Mouse (Mus musculus): ENCODE data around the gene Xirp1. TPM values are rescaled to one million over a fixed set of nuclear protein-coding genes. Genes with fewer than 3 reads are reported as not detected.
A peak's percentile ranks its signal among the peaks of the same experiment; 100 is the strongest.

Gene Xirp1
- 0.01 and 0.14 TPM in 2 replicates for polyA plus RNA-seq (2015; fragmentation: Nextera tagmentation; extraction: Ambion mirVana)

- Histone ChIP-seq H3K4me2 (no peak within 1 kb of the TSS), H3K4me3 (replicated peaks) (no peak within 1 kb of the TSS), H3K27ac (no peak within 1 kb of the TSS), H3K9ac (no peak within 1 kb of the TSS), H3K4me1 (replicated peaks) (peaks cover 9% of the 10 kb centered on the region), H3K9me3 (replicated peaks) (no peaks in the 10 kb centered on the region), H3K27me3 (peaks cover 2% of the 10 kb centered on the region; the same call in 1 of the 2 replicates), H3K36me3 (no peaks in the 10 kb centered on the region)
- ATAC-seq (ENCODE audit: low read depth): no peak
- no peak for DNase-seq
- WGBS (ENCODE audit: insufficient replicate concordance): 71% methylated on average over 18 of the region's 18 CpGs
Observed at GRCm38 (mm10) chr9:120023086-120023811, at the start of gene Xirp1. Gene Xirp1 (minus strand): TSS chr9:120023598.

DNA sequence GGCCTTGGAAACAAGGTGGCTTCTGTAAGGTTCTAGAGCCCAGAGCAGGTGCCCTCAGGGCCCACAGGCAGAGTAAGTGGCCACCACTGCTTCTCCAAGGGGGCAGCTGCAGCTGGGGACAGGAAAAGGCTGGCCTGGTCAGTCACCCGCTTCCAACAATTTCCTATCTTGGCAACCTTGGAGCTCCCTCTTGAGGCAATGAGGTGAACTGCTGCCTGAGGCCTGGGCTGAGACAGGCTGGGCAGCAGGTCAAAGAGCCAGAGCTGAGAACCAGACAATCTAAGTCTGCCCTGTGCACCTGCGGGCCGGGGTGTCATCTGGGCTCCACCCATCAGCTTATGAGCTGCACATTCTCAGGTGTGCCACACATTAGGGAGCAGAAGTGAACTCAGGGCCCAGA, 49.8 kb upstream of the Xirp1 start:
- peak; percentile 54 for DNase-seq
- H3K9ac ChIP-seq: no peak overlapping the region
- no peak overlapping the region for H3K27ac ChIP-seq
- no peak overlapping the region for H3K4me3 ChIP-seq (replicated peaks)
- H3K4me1 ChIP-seq (replicated peaks): peaks cover 11% of the 10 kb centered on the region
- no peaks in the 10 kb centered on the region for H3K27me3 ChIP-seq
- 9% methylated on average over 3 of the region's 3 CpGs for WGBS (ENCODE audit: insufficient replicate concordance)
- ATAC-seq (ENCODE audit: low read depth): peak; percentile 23; the same call in 1 of the 2 replicates
- no peaks in the 10 kb centered on the region for H3K9me3 ChIP-seq (replicated peaks)
- H3K4me2 ChIP-seq: no peak overlapping the region
- H3K36me3 ChIP-seq: no peaks in the 10 kb centered on the region

GRCm38 (mm10) chr9:120071251-120071650, 47.9 kb upstream of the Xirp1 start:
- Histone ChIP-seq H3K4me1 (replicated peaks) (peaks cover 11% of the 10 kb centered on the region), H3K4me3 (replicated peaks) (no peak overlapping the region), H3K36me3 (no peaks in the 10 kb centered on the region), H3K9me3 (replicated peaks) (no peaks in the 10 kb centered on the region), H3K27ac (no peak overlapping the region), H3K27me3 (no peaks in the 10 kb centered on the region), H3K4me2 (no peak overlapping the region), H3K9ac (no peak overlapping the region)
- no peak for ATAC-seq (ENCODE audit: low read depth)
- no peak for DNase-seq
- 70% methylated on average over 2 of the region's 2 CpGs for WGBS (ENCODE audit: insufficient replicate concordance)

- no peak for ATAC-seq (ENCODE audit: low read depth)
- H3K36me3 ChIP-seq: no peaks in the 10 kb centered on the region
- no peak within 1 kb of the TSS for H3K4me2 ChIP-seq
- no peak within 1 kb of the TSS for H3K9ac ChIP-seq
- H3K27ac ChIP-seq: peak within 1 kb of the TSS; percentile 2; the same call in 1 of the 2 replicates
- no peaks in the 10 kb centered on the region for H3K27me3 ChIP-seq
- H3K4me1 ChIP-seq (replicated peaks): peaks cover 11% of the 10 kb centered on the region
- H3K9me3 ChIP-seq (replicated peaks): no peaks in the 10 kb centered on the region
- 74% methylated on average over 11 of the region's 11 CpGs for WGBS (ENCODE audit: insufficient replicate concordance)
- no peak within 1 kb of the TSS for H3K4me3 ChIP-seq (replicated peaks)
- no peak for DNase-seq
Observed at GRCm38 (mm10) chr9:120069779-120070178, 46.4 kb upstream of the Xirp1 start, which contains the start of gene Cx3cr1. Gene Cx3cr1 (minus strand): TSS chr9:120069879.

DNA sequence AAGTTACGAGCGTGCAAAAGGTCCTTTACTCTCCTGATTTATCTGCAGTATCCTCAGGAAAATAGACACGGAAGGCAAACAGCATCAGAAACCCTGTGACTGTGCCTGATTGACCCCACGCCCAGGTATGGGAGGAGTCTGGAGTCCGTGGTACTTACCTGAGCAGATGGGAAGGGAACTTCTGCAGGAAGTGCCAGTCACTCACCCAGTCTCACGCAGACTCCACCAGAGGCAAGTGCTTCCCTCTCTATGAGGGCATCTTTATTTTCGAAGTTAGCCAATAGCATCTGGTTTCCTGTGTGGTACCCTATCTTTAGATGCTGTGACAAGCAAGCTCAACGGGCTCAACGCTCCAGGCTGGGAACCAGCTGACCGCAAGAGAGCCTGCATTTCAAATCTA, 44.6 kb upstream of the Xirp1 start:
- Histone ChIP-seq H3K4me3 (replicated peaks) (no peak overlapping the region), H3K9ac (no peak overlapping the region), H3K4me1 (replicated peaks) (peaks cover 11% of the 10 kb centered on the region), H3K4me2 (no peak overlapping the region), H3K36me3 (no peaks in the 10 kb centered on the region), H3K27ac (no peak overlapping the region), H3K27me3 (no peaks in the 10 kb centered on the region), H3K9me3 (replicated peaks) (no peaks in the 10 kb centered on the region)
- WGBS (ENCODE audit: insufficient replicate concordance): 20% methylated on average over 10 of the region's 10 CpGs
- 0 out of 2 replicates have a peak, but pooled peaks have one; percentile 26 for ATAC-seq (ENCODE audit: low read depth)
- no peak for DNase-seq

DNA sequence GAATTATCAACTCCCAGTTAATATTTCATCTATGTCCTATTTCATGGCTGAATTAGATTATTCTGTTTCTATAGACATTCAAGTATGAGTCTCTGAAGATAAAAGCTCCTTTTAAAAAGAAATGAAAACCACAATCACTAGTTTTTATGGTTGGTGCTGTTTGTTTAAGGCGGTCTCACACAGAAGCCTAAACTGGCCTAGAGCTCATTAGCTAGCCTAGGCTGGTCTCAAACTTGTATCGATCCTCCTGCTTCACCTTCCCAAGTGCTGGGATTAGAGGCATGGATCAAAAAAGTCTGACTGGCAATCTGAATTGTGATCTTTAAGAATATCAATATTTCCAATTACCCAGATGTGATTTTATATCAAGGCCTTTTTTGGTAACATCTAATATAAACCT, 44.2 kb upstream of the Xirp1 start:
- H3K4me2 ChIP-seq: no peak overlapping the region
- no peak overlapping the region for H3K4me3 ChIP-seq (replicated peaks)
- DNase-seq (no peak), ATAC-seq (ENCODE audit: low read depth) (no peak)
- WGBS (ENCODE audit: insufficient replicate concordance): 65% methylated on average over 2 of the region's 2 CpGs
- no peak overlapping the region for H3K27ac ChIP-seq
- H3K27me3 ChIP-seq: no peaks in the 10 kb centered on the region
- peaks cover 11% of the 10 kb centered on the region for H3K4me1 ChIP-seq (replicated peaks)
- H3K9me3 ChIP-seq (replicated peaks): no peaks in the 10 kb centered on the region
- no peaks in the 10 kb centered on the region for H3K36me3 ChIP-seq
- no peak overlapping the region for H3K9ac ChIP-seq

GRCm38 (mm10) chr9:120064317-120064716, 40.9 kb upstream of the Xirp1 start:
- Histone ChIP-seq H3K9me3 (replicated peaks) (no peaks in the 10 kb centered on the region), H3K4me1 (replicated peaks) (no peaks in the 10 kb centered on the region; the same call in 1 of the 2 replicates), H3K4me3 (replicated peaks) (no peak overlapping the region), H3K36me3 (no peaks in the 10 kb centered on the region), H3K27ac (no peak overlapping the region), H3K27me3 (no peaks in the 10 kb centered on the region), H3K9ac (no peak overlapping the region), H3K4me2 (no peak overlapping the region)
- no peak for DNase-seq
- no peak for ATAC-seq (ENCODE audit: low read depth)
- 54% methylated on average over 4 of the region's 4 CpGs for WGBS (ENCODE audit: insufficient replicate concordance)

DNA sequence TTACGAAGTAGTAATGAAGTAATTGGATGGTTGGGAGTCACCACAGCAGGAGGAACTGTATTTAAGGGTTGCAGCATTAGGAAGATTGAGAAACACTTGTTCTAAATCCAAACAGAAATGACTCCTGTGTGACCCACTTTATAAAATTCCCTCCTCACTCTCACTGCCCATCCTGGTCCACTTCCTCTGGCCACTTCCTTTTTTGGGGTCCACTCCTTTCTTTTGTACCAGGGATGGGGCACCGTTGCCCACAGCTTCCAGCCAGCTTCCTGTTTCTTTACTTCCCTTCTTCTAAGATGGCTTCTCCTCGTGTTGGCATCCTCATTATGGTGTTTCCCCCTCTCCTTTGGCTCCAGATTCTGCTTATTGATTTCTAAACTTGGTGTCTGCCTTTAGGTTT, 35.3 kb upstream of the Xirp1 start:
- no peak overlapping the region for H3K4me2 ChIP-seq
- WGBS (ENCODE audit: insufficient replicate concordance): 33% methylated on average over 3 of the region's 3 CpGs
- ATAC-seq (ENCODE audit: low read depth): no peak

GRCm38 (mm10) chr9:120056201-120056600, 32.8 kb upstream of the Xirp1 start:
- Histone ChIP-seq H3K36me3 (no peaks in the 10 kb centered on the region), H3K9me3 (replicated peaks) (no peaks in the 10 kb centered on the region), H3K9ac (no peak overlapping the region), H3K4me1 (replicated peaks) (no peaks in the 10 kb centered on the region; the same call in 1 of the 2 replicates), H3K27me3 (no peaks in the 10 kb centered on the region), H3K4me2 (no peak overlapping the region), H3K27ac (no peak overlapping the region), H3K4me3 (replicated peaks) (no peak overlapping the region)
- ATAC-seq (ENCODE audit: low read depth) (no peak), DNase-seq (no peak)
- 62% methylated on average over 9 of the region's 9 CpGs for WGBS (ENCODE audit: insufficient replicate concordance)

More for the DNA sequence above, 35.3 kb upstream of the Xirp1 start:
- Histone ChIP-seq H3K9me3 (replicated peaks) (no peaks in the 10 kb centered on the region), H3K9ac (no peak overlapping the region), H3K4me1 (replicated peaks) (no peaks in the 10 kb centered on the region; the same call in 1 of the 2 replicates), H3K27ac (no peak overlapping the region), H3K4me3 (replicated peaks) (no peak overlapping the region), H3K27me3 (no peaks in the 10 kb centered on the region), H3K36me3 (no peaks in the 10 kb centered on the region)
- DNase-seq: no peak

GRCm38 (mm10) chr9:120054545-120055277, 31.3 kb upstream of the Xirp1 start:
- ATAC-seq (ENCODE audit: low read depth): peak; percentile 41; the same call in 1 of the 2 replicates
- no peaks in the 10 kb centered on the region for H3K9me3 ChIP-seq (replicated peaks)
- peak overlapping the region; percentile 53; the same call in 1 of the 2 replicates for H3K27ac ChIP-seq

GRCm38 (mm10) chr9:120049407-120049806, 26.0 kb upstream of the Xirp1 start:
- H3K4me2 ChIP-seq: no peak overlapping the region
- H3K27ac ChIP-seq: no peak overlapping the region
- no peak for DNase-seq
- no peak for ATAC-seq (ENCODE audit: low read depth)
- WGBS (ENCODE audit: insufficient replicate concordance): 10% methylated on average over 3 of the region's 3 CpGs
- no peaks in the 10 kb centered on the region for H3K36me3 ChIP-seq
- H3K4me3 ChIP-seq (replicated peaks): no peak overlapping the region
- no peak overlapping the region for H3K9ac ChIP-seq
- H3K9me3 ChIP-seq (replicated peaks): no peaks in the 10 kb centered on the region
- H3K4me1 ChIP-seq (replicated peaks): 0 out of 2 replicates have a peak, but pooled peaks cover 7% of the 10 kb centered on the region
- no peaks in the 10 kb centered on the region for H3K27me3 ChIP-seq

More at GRCm38 (mm10) chr9:120054545-120055277, 31.3 kb upstream of the Xirp1 start:
- Histone ChIP-seq H3K4me3 (replicated peaks) (no peak overlapping the region), H3K4me1 (replicated peaks) (peaks cover 1% of the 10 kb centered on the region; the same call in 1 of the 2 replicates), H3K36me3 (no peaks in the 10 kb centered on the region), H3K4me2 (no peak overlapping the region), H3K27me3 (no peaks in the 10 kb centered on the region), H3K9ac (no peak overlapping the region)
- 20% methylated on average over 8 of the region's 8 CpGs for whole genome bisulfite sequencing (ENCODE audit: insufficient replicate concordance)
- DNase-seq: no peak

Measured in liver, embryonic 13.5 days (tissue).